Comparison of ENCODE assay signal across 10 mouse cellular contexts in the genomic region with DNA sequence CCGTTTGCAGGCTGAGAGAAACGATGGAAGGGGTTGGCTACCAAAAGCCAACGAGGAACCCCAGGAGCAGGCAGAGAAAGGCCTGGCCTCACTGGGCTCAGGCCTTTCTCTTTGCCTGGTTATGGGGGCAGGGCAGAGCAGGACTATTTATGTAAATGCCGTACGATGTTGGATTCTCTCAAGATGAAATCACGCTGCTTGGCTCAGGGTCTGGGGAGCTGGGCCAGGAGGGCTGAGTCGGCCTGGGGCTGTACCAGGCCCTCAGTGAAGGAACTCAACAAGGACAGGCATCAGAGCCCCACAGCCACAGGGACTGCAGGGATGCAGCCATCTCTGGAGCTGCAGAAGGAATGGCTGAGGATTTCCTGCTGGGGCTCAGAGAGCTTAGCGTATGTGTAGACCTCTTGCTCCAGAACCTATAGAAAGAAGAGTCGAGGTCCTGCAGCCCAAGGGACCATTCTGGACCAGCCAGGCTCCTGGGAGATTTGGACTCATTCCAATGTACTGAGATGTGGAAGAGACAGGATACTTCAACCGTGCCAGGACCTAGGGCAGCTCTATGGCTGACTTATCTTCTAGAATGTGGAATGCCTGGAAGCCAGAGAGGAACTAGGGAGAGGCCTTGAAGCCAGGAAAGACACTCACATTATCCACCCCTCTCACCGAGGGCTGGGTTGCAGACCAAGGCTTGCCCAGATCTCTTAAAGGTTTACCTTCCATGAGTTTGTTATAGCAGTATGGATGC. TPM values are rescaled to one million over a fixed set of nuclear protein-coding genes. Genes with fewer than 3 reads are reported as not detected.
DNase-seq lines count a peak whose midpoint lies in the region; ATAC-seq and TF ChIP-seq lines count a peak whose summit lies in the region.
"Had no signal": no experiment of that assay in that cellular context is flagged by ENCODE, and none has a peak within 500 bp of the region (broad histone marks: within the 10 kb centered on the region; RNA-seq: fewer than 3 reads in every experiment).

No protein-coding gene starts in this region.

- H3K4me3 ChIP-seq in left cerebral cortex, adult 2 months: no peak overlapping the region
- H3K4me3 ChIP-seq in gastrocnemius, adult 2 months: no peak overlapping the region
- H3K4me3 ChIP-seq in small intestine, adult 2 months (ENCODE audit: low read depth, low read length): no peak overlapping the region
- H3K4me3 ChIP-seq in midbrain, postnatal 0 days (ENCODE audit: low read depth, low read length): no peak overlapping the region
- H3K4me3 ChIP-seq: megakaryocyte, embryonic 14.5 days had no signal

- no peak for DNase-seq in left cerebral cortex, adult 2 months (ENCODE audit: extremely low spot score in 1 of 2, low spot score in 2 of 2)
- DNase-seq in left cerebral cortex, postnatal 25 days (ENCODE audit: low spot score in 2 of 2): no peak
- DNase-seq in gastrocnemius, adult 2 months: peak; percentile 85
- DNase-seq in heart, postnatal 25 days (ENCODE audit: low spot score): peak; percentile 65
- no peak for DNase-seq in cerebellum, adult 9-10 months
- no peak for DNase-seq in left cerebral cortex, adult 18-20 months (ENCODE audit: low spot score in 2 of 2)
- no peak for DNase-seq in midbrain, postnatal 0 days (ENCODE audit: low spot score)

- peak overlapping the region; percentile 12; the same call in 1 of the 2 replicates for H3K27ac ChIP-seq in left cerebral cortex, adult 2 months
- H3K27ac ChIP-seq in gastrocnemius, adult 2 months: peak overlapping the region; percentile 79
- peak overlapping the region; percentile 21; the same call in 1 of the 2 replicates for H3K27ac ChIP-seq in small intestine, adult 2 months (ENCODE audit: insufficient read depth, low read depth, low read length)
- no peak overlapping the region for H3K27ac ChIP-seq in midbrain, postnatal 0 days (ENCODE audit: low read depth, low read length)

- intact Hi-C loops in left cerebral cortex, adult 2 months (cut with DNase I): no loop called here
- intact Hi-C loops in left cerebral cortex, postnatal 25 days (cut with DNase I): no loop called here
- intact Hi-C loops in gastrocnemius, adult 2 months (cut with DNase I): loop anchor here (5.0 kb wide), 1 partner anchor 39 kb away; a partner anchor contains a TSS
- intact Hi-C loops in heart, postnatal 25 days (cut with DNase I): no loop called here

- 65% methylated on average over 11 of the region's 11 CpGs for WGBS in small intestine, adult 2 months
- WGBS in midbrain, postnatal 0 days: 74% methylated on average over 11 of the region's 11 CpGs

- no peaks in the 10 kb centered on the region for H3K9me3 ChIP-seq in midbrain, postnatal 0 days (ENCODE audit: low read length)

- no peaks in the 10 kb centered on the region for H3K36me3 ChIP-seq in small intestine, adult 2 months (ENCODE audit: control insufficient read depth, insufficient read depth, low read length)
- H3K36me3 ChIP-seq in midbrain, postnatal 0 days (ENCODE audit: insufficient read depth, low read length): no peaks in the 10 kb centered on the region

- H3K27me3 ChIP-seq in small intestine, adult 2 months (ENCODE audit: control insufficient read depth, insufficient read depth, low read length): no peaks in the 10 kb centered on the region
- H3K27me3 ChIP-seq in midbrain, postnatal 0 days (ENCODE audit: insufficient read depth, low read length): no peaks in the 10 kb centered on the region

- no peak overlapping the region for H3K9ac ChIP-seq in midbrain, postnatal 0 days (replicated peaks; ENCODE audit: low read length, poor library complexity, severe bottlenecking)

- no peak for TF ChIP-seq CTCF in left cerebral cortex, adult 2 months (IDR thresholded peaks at IDR 0.05)
- TF ChIP-seq CTCF in gastrocnemius, adult 2 months (IDR thresholded peaks at IDR 0.05): no peak
- TF ChIP-seq CTCF in small intestine, adult 2 months (IDR thresholded peaks at IDR 0.05; ENCODE audit: extremely low read depth, insufficient read length, insufficient replicate concordance, low read depth, low read length): no peak
- no peak for TF ChIP-seq CTCF in midbrain, postnatal 0 days (IDR thresholded peaks at IDR 0.05)

- no peak overlapping the region for H3K4me2 ChIP-seq in midbrain, postnatal 0 days (ENCODE audit: low read depth, low read length, poor library complexity, severe bottlenecking)

- ATAC-seq in midbrain, postnatal 0 days (ENCODE audit: low FRiP score): no peak

- no peaks in the 10 kb centered on the region for H3K4me1 ChIP-seq in small intestine, adult 2 months (ENCODE audit: control insufficient read depth, insufficient read depth, insufficient read length, low read length)
- no peaks in the 10 kb centered on the region for H3K4me1 ChIP-seq in midbrain, postnatal 0 days (ENCODE audit: insufficient read depth, low read length)
- H3K4me1 ChIP-seq: megakaryocyte, embryonic 14.5 days had no signal

- no peak for TF ChIP-seq POLR2A in small intestine, adult 2 months (IDR thresholded peaks at IDR 0.05; ENCODE audit: low read depth, low read length)

RNA-seq across cellular contexts. Expression of a gene that starts 29.1 kb away (rescaled TPM):
- total RNA-seq in left cerebral cortex, adult 2 months (2021): not detected
- not detected for total RNA-seq in left cerebral cortex, postnatal 25 days (2021)
- total RNA-seq in gastrocnemius, adult 2 months (2021): not detected
- total RNA-seq in heart, postnatal 25 days (2021): not detected
- not detected in 2 replicates for polyA plus RNA-seq in small intestine, adult 2 months (2012; rRNA removed)
- not detected for total RNA-seq in left cerebral cortex, adult 18-20 months (2021)
- total RNA-seq in midbrain, postnatal 0 days (2014; rRNA removed): not detected in 2 replicates
- 0.22 TPM in 1 of 2 replicates, not detected in the other for polyA plus RNA-seq in midbrain, postnatal 0 days (2015; fragmentation: Nextera tagmentation; extraction: Ambion mirVana)
- total RNA-seq: layer of hippocampus, adult 8-10 months had no signal

RNA-seq across cellular contexts. Expression of a gene that starts 39.6 kb away (rescaled TPM):
- 10 to 100 TPM; 12.2 to 19.7 TPM for total RNA-seq in left cerebral cortex, adult 2 months (2021)
- total RNA-seq in left cerebral cortex, postnatal 25 days (2021): 10 to 100 TPM; 17.0 to 18.7 TPM
- 1 to 10 TPM; 7.8 to 9.7 TPM for total RNA-seq in gastrocnemius, adult 2 months (2021)
- 1 to 10 TPM; 5.6 to 6.6 TPM for total RNA-seq in heart, postnatal 25 days (2021)
- polyA plus RNA-seq in small intestine, adult 2 months (2012; rRNA removed): 1.1 and 1.2 TPM in 2 replicates
- 10 to 100 TPM; 11.9 to 17.2 TPM for total RNA-seq in left cerebral cortex, adult 18-20 months (2021)
- 4.2 and 5.6 TPM in 2 replicates for total RNA-seq in midbrain, postnatal 0 days (2014; rRNA removed)
- 2.3 and 2.9 TPM in 2 replicates for polyA plus RNA-seq in midbrain, postnatal 0 days (2015; fragmentation: Nextera tagmentation; extraction: Ambion mirVana)

RNA-seq across cellular contexts. Expression of a gene that starts 55.8 kb away (rescaled TPM):
- total RNA-seq in left cerebral cortex, adult 2 months (2021): not detected
- total RNA-seq in left cerebral cortex, postnatal 25 days (2021): not detected
- not detected for total RNA-seq in gastrocnemius, adult 2 months (2021)
- not detected for total RNA-seq in heart, postnatal 25 days (2021)
- polyA plus RNA-seq in small intestine, adult 2 months (2012; rRNA removed): not detected in 2 replicates
- total RNA-seq in left cerebral cortex, adult 18-20 months (2021): under 1 TPM in 1 of 2 experiments, not detected in 1; 0.12 TPM
- 0.16 TPM in 1 of 2 replicates, not detected in the other for total RNA-seq in midbrain, postnatal 0 days (2014; rRNA removed)
- polyA plus RNA-seq in midbrain, postnatal 0 days (2015; fragmentation: Nextera tagmentation; extraction: Ambion mirVana): 0.10 TPM in 1 of 2 replicates, not detected in the other

Comparison
In these comparisons a context has a peak if more than half of its experiments do, and no peak if none do; other contexts are left out.
1. DNase-seq: peak in gastrocnemius, adult 2 months (single experiment) and heart, postnatal 25 days (single experiment); none in left cerebral cortex, adult 2 months (0 of 2), left cerebral cortex, postnatal 25 days (0 of 2), cerebellum, adult 9-10 months (single experiment), left cerebral cortex, adult 18-20 months (0 of 2) and midbrain, postnatal 0 days (single experiment).